Mouse (Mus musculus) adipose tissue, adult 10 weeks (tissue): ENCODE measurements around the gene Git1. TPM values are rescaled to one million over a fixed set of nuclear protein-coding genes. Genes with fewer than 3 reads are reported as not detected.

Source experiments
- polyA plus RNA-seq: library from polyadenylated mRNA; stranded (reverse); fragments of 350-450 nt; fragmentation: Illumina TruSeq; extraction: RNeasy Lipid Tissue Mini Kit (QIAGEN cat#74804); gene quantifications from one replicate; pipeline ENCODE4 v1.2.3, GENCODE M21; 2014; ENCODE audit warnings: low read depth, low replicate concordance

Git1 gene
- 47.8 TPM for polyA plus RNA-seq

GRCm38 (mm10) chr11:77493512-77494343, at the start of gene Git1:
TSS of gene Git1 (plus strand) at chr11:77493562.

GRCm38 (mm10) chr11:77462283-77463100, 30.9 kb upstream of the Git1 start, which contains the start of gene Coro6:
TSS of gene Coro6 (plus strand) at chr11:77462411.

DNA sequence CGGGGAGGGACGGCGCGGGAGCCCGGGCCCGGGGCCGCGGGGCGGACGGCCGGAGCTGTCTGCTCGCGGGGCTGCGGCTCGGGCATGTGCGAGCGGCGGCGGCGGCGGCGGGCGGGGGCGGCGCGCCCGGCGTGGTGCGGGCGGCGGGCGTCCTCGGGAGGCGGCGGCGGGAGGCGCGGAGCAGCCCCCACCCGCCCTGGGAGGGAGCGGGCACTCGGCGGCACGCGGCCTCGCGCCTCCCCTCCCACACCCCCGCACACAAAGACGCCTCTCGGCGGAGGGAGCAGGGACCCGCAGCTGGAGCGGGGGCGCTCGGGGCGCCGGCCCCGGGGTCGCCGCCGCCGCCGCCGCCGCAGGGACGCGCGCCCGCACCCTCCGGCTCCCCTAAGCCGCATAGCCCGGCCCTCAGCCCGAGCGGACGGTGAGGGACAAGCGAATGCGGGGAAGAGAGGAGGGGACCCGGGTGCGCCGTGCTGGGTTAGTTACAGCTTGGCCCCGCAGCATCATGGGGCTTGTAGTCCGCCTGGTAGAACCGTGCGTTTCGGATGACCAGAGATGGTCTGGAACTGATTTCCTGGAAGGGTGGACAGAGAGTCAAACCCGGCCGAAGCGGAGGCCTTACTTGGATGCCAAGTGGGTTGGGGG, 3.6 kb upstream of the Git1 start, which contains the start of gene Ankrd13b:
Ankrd13b (minus strand) TSS at position 88 of the 645 bp plus-strand sequence.

DNA sequence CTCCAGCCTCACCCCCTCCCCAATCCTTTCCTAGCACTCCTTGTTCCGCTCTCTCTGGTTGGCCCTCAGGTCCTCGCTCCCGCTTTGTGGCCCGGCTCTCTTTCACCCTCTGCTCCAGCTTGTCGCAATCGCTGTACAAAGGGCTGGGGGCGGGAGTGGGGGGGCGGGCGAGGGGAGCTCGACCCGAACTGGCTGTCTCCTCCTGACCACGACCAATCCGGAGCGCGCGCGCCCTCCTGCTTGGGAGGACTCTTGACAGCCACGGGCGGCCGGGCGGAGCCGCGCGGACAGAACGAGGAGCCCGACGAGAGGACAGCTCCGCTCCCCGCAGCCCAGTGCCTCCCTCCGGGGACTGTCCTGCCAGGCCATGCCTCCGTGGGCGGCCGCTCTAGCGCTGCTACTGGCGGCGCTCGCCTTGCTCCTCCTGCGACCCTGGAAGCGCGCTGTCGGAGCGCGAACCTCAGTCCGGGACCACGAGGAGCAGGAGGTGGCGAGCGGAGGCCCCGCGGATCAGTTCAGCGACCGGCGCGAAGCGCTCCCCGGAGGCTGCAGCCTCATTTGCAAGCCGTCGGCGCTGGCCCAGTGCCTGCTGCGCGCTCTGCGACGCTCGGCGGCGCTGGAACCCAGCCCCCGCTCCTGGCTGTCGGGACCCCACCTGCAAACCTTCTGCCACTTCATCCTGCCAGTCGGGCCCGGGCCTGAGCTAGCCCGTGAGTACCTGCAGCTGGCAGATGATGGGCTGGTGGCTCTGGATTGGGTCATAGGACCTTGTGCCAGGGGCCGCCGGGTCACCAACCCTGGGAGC, 21.7 kb downstream of the Git1 start, which contains the start of gene Abhd15:
Abhd15 (plus strand) TSS at position 290 of the 805 bp plus-strand sequence.

DNA sequence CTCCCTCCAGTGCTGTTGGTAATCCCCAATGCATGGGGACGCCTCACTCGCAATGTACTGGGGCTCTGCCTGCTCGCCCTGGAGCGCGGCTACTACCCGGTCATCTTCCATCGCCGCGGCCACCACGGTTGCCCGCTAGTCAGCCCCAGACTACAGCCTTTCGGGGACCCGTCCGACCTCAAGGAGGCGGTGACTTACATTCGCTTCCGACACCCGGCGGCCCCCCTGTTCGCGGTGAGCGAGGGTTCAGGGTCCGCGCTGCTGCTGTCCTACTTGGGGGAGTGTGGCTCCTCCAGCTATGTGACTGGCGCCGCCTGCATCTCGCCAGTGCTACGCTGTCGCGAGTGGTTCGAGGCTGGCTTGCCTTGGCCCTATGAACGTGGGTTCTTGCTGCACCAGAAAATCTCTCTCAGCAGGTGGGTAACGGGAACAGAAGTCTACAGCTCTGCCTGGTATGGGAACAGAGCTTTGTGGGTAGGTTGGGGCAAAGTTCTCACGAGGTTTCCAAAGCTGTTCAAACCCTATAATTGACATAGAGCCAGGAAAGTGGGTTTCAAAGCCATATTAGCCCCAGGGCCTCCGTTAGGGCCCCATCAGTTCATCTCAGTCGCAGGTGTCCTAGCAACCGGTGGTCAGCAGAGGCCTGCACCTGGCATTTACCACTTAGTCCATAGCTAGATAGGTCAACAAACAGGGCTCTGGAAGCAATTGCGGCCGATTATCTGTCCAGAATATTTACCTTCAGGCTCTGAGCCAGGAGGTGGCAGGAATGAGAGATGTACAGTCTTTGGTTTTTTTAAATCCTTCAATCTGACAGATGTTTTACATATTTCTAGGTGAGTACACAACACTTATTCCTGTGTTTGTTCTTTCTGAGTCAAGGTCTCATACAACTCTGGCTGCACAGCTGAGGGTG, 22.5 kb downstream of the Git1 start, which contains the start of gene Trp53i13:
Trp53i13 (minus strand) TSS at position 344 of the 916 bp plus-strand sequence.

GRCm38 (mm10) chr11:77519043-77519442, 25.7 kb downstream of the Git1 start, which contains the start of gene Gm10392:
TSS of gene Gm10392 (minus strand) at chr11:77519198.

Other genes with a start within 250 kb of the Git1 start
- 6.1 TPM for gene Coro6, start 31.2 kb upstream of the Git1 start, polyA plus RNA-seq
- gene Ankrd13b, start 3.9 kb upstream of the Git1 start, polyA plus RNA-seq, result 6.4 TPM
- gene Abhd15, start 21.6 kb downstream of the Git1 start, polyA plus RNA-seq, result 14.0 TPM
- 14.7 TPM for gene Trp53i13, start 22.4 kb downstream of the Git1 start, polyA plus RNA-seq
- gene Gm10392, start 25.6 kb downstream of the Git1 start, polyA plus RNA-seq, result not detected
- gene Taok1, start 114.3 kb downstream of the Git1 start, polyA plus RNA-seq, result 13.3 TPM
- gene Nufip2, start 192.6 kb downstream of the Git1 start, polyA plus RNA-seq, result 16.4 TPM
- gene Cryba1, start 231.7 kb downstream of the Git1 start, polyA plus RNA-seq, result not detected